In genomic region chr3:118433441-118434021, GRCm38 (mm10) we compare ENCODE assay signal across 8 mouse cellular contexts.
DNase-seq lines count a peak whose midpoint lies in the region; ATAC-seq and TF ChIP-seq lines count a peak whose summit lies in the region.

No protein-coding gene starts in this region.

- no peaks in the 10 kb centered on the region for H3K9me3 ChIP-seq in liver, embryonic 13.5 days (replicated peaks)

- ATAC-seq in liver, embryonic 13.5 days (ENCODE audit: low read depth) = no peak

- H3K9ac ChIP-seq in liver, adult 2 months (ENCODE audit: low read depth, low read length) = peak overlapping the region; percentile 72
- no peak overlapping the region for H3K9ac ChIP-seq in liver, embryonic 13.5 days

- peaks cover 20% of the 10 kb centered on the region; the same call in 1 of the 2 replicates for H3K4me1 ChIP-seq in liver, adult 2 months (ENCODE audit: control insufficient read depth, insufficient read depth, low read length)
- no peaks in the 10 kb centered on the region for H3K4me1 ChIP-seq in liver, embryonic 13.5 days (replicated peaks)

- H3K4me2 ChIP-seq in liver, embryonic 13.5 days = peak overlapping the region; percentile 48

- WGBS in liver, adult 2 months = 2% methylated on average over 31 of the region's 31 CpGs
- WGBS in liver, embryonic 13.5 days (ENCODE audit: insufficient replicate concordance) = 4% methylated on average over 31 of the region's 31 CpGs

- no peaks in the 10 kb centered on the region for H3K27me3 ChIP-seq in liver, adult 2 months (ENCODE audit: control insufficient read depth, insufficient read depth, low read length)
- peaks cover 58% of the 10 kb centered on the region for H3K27me3 ChIP-seq in liver, embryonic 13.5 days

- no peaks in the 10 kb centered on the region for H3K36me3 ChIP-seq in liver, adult 2 months (ENCODE audit: control insufficient read depth, insufficient read depth, low read length)
- no peaks in the 10 kb centered on the region for H3K36me3 ChIP-seq in liver, embryonic 13.5 days

- DNase-seq in liver, adult 2 months (ENCODE audit: extremely low read depth, low read depth, low spot score) = peak; percentile 42
- no peak for DNase-seq in liver
- DNase-seq in embryo, embryonic 9.5 days (ENCODE audit: extremely low spot score) = peak; percentile 53
- DNase-seq in heart, postnatal 4 days = peak; percentile 7
- no peak for DNase-seq in liver, embryonic 13.5 days
- DNase-seq in right cerebral cortex, postnatal 25 days = peak; percentile 57
- DNase-seq in thymus, postnatal 14 days = no peak
- no peak for DNase-seq in layer of hippocampus, adult 8-10 months (ENCODE audit: low spot score in 2 of 2)

- TF ChIP-seq CTCF in liver, adult 2 months (IDR thresholded peaks at IDR 0.05; ENCODE audit: low read depth, low read length) = no peak

- no peaks in the 10 kb centered on the region for H3K79me2 ChIP-seq in liver, adult 2 months (ENCODE audit: control insufficient read depth, insufficient read depth, low read length)

- TF ChIP-seq POLR2A in liver, adult 2 months (IDR thresholded peaks at IDR 0.05; ENCODE audit: extremely low read depth, insufficient read depth, low read length) = no peak

- H3K4me3 ChIP-seq in liver, adult 2 months (ENCODE audit: insufficient read depth, low read depth, low read length) = peak overlapping the region; percentile 77
- peak overlapping the region; percentile 35 for H3K4me3 ChIP-seq in liver, embryonic 13.5 days (replicated peaks)

- H3K27ac ChIP-seq in liver, adult 2 months (replicated peaks; ENCODE audit: insufficient read depth, low read depth, low read length) = no peak overlapping the region
- no peak overlapping the region for H3K27ac ChIP-seq in liver, embryonic 13.5 days

Comparison
In these comparisons a context has a peak if more than half of its experiments do, and no peak if none do; other contexts are left out.
1. DNase-seq: peak in liver, adult 2 months (single experiment), embryo, embryonic 9.5 days (single experiment), heart, postnatal 4 days (single experiment) and right cerebral cortex, postnatal 25 days (single experiment); none in liver (single experiment), liver, embryonic 13.5 days (single experiment), thymus, postnatal 14 days (single experiment) and layer of hippocampus, adult 8-10 months (0 of 2).